Mouse (Mus musculus): ENCODE measurements around the gene Ttll7. TPM values are rescaled to one million over a fixed set of nuclear protein-coding genes. Genes with fewer than 3 reads are reported as not detected.

Ttll7 gene
- polyA plus RNA-seq, 1 experiment from 2014 or later: 8.7 TPM

DNA sequence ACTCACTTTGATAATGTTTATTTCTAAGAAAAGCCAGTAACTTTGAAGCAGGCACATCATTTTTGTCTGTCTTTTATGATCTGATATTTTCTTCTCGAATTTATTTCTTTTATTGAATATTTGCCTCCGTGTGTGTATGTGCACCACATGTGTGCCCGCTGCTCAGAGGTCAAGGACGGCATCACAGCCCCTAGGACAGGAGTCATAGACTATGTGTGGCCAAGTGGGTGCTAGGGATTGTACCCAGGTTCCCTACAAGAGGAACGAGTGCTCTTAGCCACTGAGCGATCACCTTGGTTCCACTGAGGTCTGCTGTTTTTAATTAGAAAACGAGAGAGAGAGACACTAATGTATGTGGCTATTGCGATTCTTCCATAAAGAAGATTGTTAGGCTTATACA, 94.5 kb downstream of the Ttll7 start:
- peaks cover 6% of the 10 kb centered on the region; the same call in 1 of the 2 replicates for H3K36me3 ChIP-seq
- no peak overlapping the region for H3K27ac ChIP-seq (replicated peaks)
- no peaks in the 10 kb centered on the region for H3K4me1 ChIP-seq (replicated peaks)
- no peak overlapping the region for H3K4me2 ChIP-seq
- H3K9me3 ChIP-seq: no peaks in the 10 kb centered on the region
- no peaks in the 10 kb centered on the region for H3K27me3 ChIP-seq
- ATAC-seq (ENCODE audit: low FRiP score, low read depth): no peak
- H3K9ac ChIP-seq: no peak overlapping the region
- 78% methylated on average over 8 of the region's 8 CpGs for WGBS
- H3K4me3 ChIP-seq: no peak overlapping the region

GRCm38 (mm10) chr3:146956792-146957191, 104.6 kb downstream of the Ttll7 start:
- Histone ChIP-seq H3K27ac (replicated peaks) (no peak overlapping the region), H3K9ac (no peak overlapping the region), H3K4me2 (no peak overlapping the region), H3K36me3 (no peaks in the 10 kb centered on the region), H3K9me3 (no peaks in the 10 kb centered on the region), H3K27me3 (no peaks in the 10 kb centered on the region), H3K4me3 (no peak overlapping the region), H3K4me1 (replicated peaks) (no peaks in the 10 kb centered on the region)
- no peak for ATAC-seq (ENCODE audit: low FRiP score, low read depth)
- 90% methylated on average over 8 of the region's 8 CpGs for WGBS

GRCm38 (mm10) chr3:146962838-146963237, 110.7 kb downstream of the Ttll7 start:
- Histone ChIP-seq H3K36me3 (peaks cover 15% of the 10 kb centered on the region; the same call in 1 of the 2 replicates), H3K27ac (replicated peaks) (no peak overlapping the region), H3K4me2 (no peak overlapping the region), H3K27me3 (no peaks in the 10 kb centered on the region), H3K4me3 (no peak overlapping the region), H3K9me3 (no peaks in the 10 kb centered on the region), H3K9ac (no peak overlapping the region), H3K4me1 (replicated peaks) (no peaks in the 10 kb centered on the region)
- ATAC-seq (ENCODE audit: low FRiP score, low read depth): no peak

GRCm38 (mm10) chr3:146964384-146964783, 112.2 kb downstream of the Ttll7 start:
- no peak for ATAC-seq (ENCODE audit: low FRiP score, low read depth)
- H3K4me1 ChIP-seq (replicated peaks): no peaks in the 10 kb centered on the region
- no peak overlapping the region for H3K4me3 ChIP-seq
- H3K4me2 ChIP-seq: no peak overlapping the region
- no peaks in the 10 kb centered on the region for H3K9me3 ChIP-seq
- 87% methylated on average over 3 of the region's 3 CpGs for WGBS
- H3K9ac ChIP-seq: no peak overlapping the region
- H3K27ac ChIP-seq (replicated peaks): no peak overlapping the region
- H3K36me3 ChIP-seq: peaks cover 15% of the 10 kb centered on the region; the same call in 1 of the 2 replicates
- no peaks in the 10 kb centered on the region for H3K27me3 ChIP-seq

DNA sequence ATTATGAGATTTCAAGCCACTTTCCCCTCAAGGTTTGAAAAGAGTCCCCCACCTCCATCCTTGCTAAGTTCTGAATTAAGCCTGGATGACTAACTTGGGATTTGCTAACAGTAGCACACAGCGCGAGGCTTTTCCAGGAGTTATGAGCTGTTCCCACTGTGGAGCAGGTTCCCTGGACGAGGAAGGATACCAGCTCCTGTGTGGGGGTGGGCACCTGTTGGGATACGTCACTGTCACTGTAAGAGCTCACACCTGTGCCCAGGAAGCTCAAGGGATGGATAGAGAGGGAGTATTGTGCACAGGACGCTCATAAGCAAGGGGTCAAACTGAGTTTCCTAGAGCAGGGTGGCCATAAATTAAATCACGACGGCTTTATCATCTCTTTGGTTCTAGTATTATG, 115.1 kb downstream of the Ttll7 start:
- Histone ChIP-seq H3K4me2 (no peak overlapping the region), H3K27ac (replicated peaks) (no peak overlapping the region), H3K4me1 (replicated peaks) (no peaks in the 10 kb centered on the region), H3K9ac (no peak overlapping the region), H3K36me3 (peaks cover 15% of the 10 kb centered on the region; the same call in 1 of the 2 replicates), H3K4me3 (no peak overlapping the region), H3K27me3 (no peaks in the 10 kb centered on the region), H3K9me3 (no peaks in the 10 kb centered on the region)
- 71% methylated on average over 7 of the region's 7 CpGs for WGBS
- no peak for ATAC-seq (ENCODE audit: low FRiP score, low read depth)

GRCm38 (mm10) chr3:146967834-146968233, 115.7 kb downstream of the Ttll7 start:
- H3K9ac ChIP-seq: no peak overlapping the region
- WGBS: 55% methylated on average over 4 of the region's 4 CpGs

GRCm38 (mm10) chr3:146978272-146978671, 126.1 kb downstream of the Ttll7 start:
- 47% methylated on average over 3 of the region's 3 CpGs for WGBS
- Histone ChIP-seq H3K36me3 (no peaks in the 10 kb centered on the region), H3K27ac (replicated peaks) (no peak overlapping the region), H3K4me3 (no peak overlapping the region), H3K27me3 (no peaks in the 10 kb centered on the region), H3K4me1 (replicated peaks) (no peaks in the 10 kb centered on the region), H3K9ac (no peak overlapping the region), H3K4me2 (no peak overlapping the region), H3K9me3 (no peaks in the 10 kb centered on the region)
- no peak for ATAC-seq (ENCODE audit: low FRiP score, low read depth)

More at GRCm38 (mm10) chr3:146967834-146968233, 115.7 kb downstream of the Ttll7 start:
- H3K4me1 ChIP-seq (replicated peaks): no peaks in the 10 kb centered on the region
- H3K4me2 ChIP-seq: no peak overlapping the region
- H3K4me3 ChIP-seq: no peak overlapping the region
- H3K9me3 ChIP-seq: no peaks in the 10 kb centered on the region
- no peak for ATAC-seq (ENCODE audit: low FRiP score, low read depth)
- H3K27ac ChIP-seq (replicated peaks): no peak overlapping the region
- no peaks in the 10 kb centered on the region for H3K27me3 ChIP-seq
- peaks cover 10% of the 10 kb centered on the region; the same call in 1 of the 2 replicates for H3K36me3 ChIP-seq

DNA sequence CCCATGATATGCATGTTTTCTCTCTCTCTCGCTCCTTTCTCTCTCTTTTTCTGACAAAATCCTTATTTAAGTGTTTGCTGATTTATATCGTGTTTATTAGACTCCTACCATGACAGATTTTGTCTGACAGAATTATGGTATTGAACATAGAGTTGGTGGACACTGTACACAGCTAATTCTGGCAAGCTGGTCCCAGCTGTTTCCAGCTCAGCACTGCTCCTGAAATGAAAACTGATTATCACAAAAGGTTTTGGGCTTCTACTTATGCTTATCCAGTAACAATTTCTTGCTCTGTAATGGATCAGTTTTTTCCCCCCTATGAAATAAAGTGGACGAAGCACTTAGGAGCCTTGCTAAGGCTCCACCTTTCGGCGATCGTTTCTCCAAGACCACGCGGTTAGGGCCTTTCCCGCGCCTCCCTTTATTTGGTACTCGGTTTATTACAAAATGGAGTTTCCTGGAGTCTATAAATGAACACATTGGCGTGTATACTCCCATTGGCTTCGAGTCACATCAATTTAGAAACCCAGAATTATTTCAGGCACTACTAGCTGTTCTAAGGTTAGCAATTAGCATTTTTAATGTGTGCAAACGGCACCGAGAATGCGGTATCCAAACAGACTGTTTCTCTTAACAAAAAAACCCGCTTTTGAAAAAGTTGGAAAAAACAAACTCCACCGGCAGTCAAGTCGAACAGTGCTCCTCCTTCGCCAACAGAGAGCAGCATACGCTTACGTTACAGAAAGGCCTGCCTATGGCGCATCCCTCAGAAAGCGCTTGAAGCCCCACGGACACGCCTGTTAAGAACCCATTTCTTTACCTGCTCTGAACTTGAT, 141.9 kb downstream of the Ttll7 start:
- H3K36me3 ChIP-seq: no peaks in the 10 kb centered on the region
- H3K9me3 ChIP-seq: no peaks in the 10 kb centered on the region
- no peaks in the 10 kb centered on the region for H3K27me3 ChIP-seq
- H3K4me3 ChIP-seq: no peak overlapping the region
- H3K4me1 ChIP-seq (replicated peaks): no peaks in the 10 kb centered on the region
- 38% methylated on average over 26 of the region's 26 CpGs for WGBS
- H3K4me2 ChIP-seq: peak overlapping the region; percentile 28
- H3K27ac ChIP-seq (replicated peaks): no peak overlapping the region
- no peak overlapping the region for H3K9ac ChIP-seq
- peak; percentile 81; the same call in 1 of the 2 replicates for ATAC-seq (ENCODE audit: low FRiP score, low read depth)

GRCm38 (mm10) chr3:146994670-146995415, 142.7 kb downstream of the Ttll7 start:
- Histone ChIP-seq H3K4me2 (peak overlapping the region; percentile 28), H3K27ac (replicated peaks) (no peak overlapping the region), H3K9ac (no peak overlapping the region)

GRCm38 (mm10) chr3:146999148-146999547, 147.0 kb downstream of the Ttll7 start:
- H3K36me3 ChIP-seq: no peaks in the 10 kb centered on the region
- no peak overlapping the region for H3K27ac ChIP-seq (replicated peaks)
- no peaks in the 10 kb centered on the region for H3K4me1 ChIP-seq (replicated peaks)
- ATAC-seq (ENCODE audit: low FRiP score, low read depth): no peak
- WGBS: 92% methylated on average over 2 of the region's 2 CpGs
- no peak overlapping the region for H3K9ac ChIP-seq
- H3K27me3 ChIP-seq: no peaks in the 10 kb centered on the region
- no peak overlapping the region for H3K4me2 ChIP-seq
- H3K9me3 ChIP-seq: no peaks in the 10 kb centered on the region
- H3K4me3 ChIP-seq: no peak overlapping the region

More at GRCm38 (mm10) chr3:146994670-146995415, 142.7 kb downstream of the Ttll7 start:
- H3K9me3 ChIP-seq: no peaks in the 10 kb centered on the region
- H3K4me3 ChIP-seq: no peak overlapping the region
- no peaks in the 10 kb centered on the region for H3K36me3 ChIP-seq
- H3K27me3 ChIP-seq: no peaks in the 10 kb centered on the region
- no peaks in the 10 kb centered on the region for H3K4me1 ChIP-seq (replicated peaks)
- ATAC-seq (ENCODE audit: low FRiP score, low read depth): no peak
- 66% methylated on average over 15 of the region's 15 CpGs for WGBS

DNA sequence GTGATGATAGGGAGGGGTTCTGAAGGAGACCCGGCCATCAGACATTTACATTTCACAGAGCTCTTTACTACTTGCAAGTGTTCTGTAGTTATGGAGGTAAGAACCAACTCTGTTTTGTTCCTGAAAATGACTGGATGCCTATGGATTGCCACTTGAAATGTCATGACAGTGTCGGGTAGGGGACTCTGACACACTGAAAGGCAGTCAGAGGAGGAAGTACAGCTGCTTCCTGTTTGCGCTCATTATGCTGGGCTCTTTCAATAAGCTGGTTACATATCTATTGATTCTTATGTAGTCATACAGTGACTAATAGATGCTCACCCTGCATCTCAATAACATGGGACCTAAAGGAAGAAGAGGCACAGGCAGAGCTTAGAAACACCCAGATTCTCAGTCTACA, 148.8 kb downstream of the Ttll7 start:
- Histone ChIP-seq H3K9me3 (no peaks in the 10 kb centered on the region), H3K4me3 (no peak overlapping the region), H3K4me2 (no peak overlapping the region), H3K36me3 (no peaks in the 10 kb centered on the region), H3K4me1 (replicated peaks) (no peaks in the 10 kb centered on the region), H3K27ac (replicated peaks) (no peak overlapping the region), H3K9ac (no peak overlapping the region), H3K27me3 (no peaks in the 10 kb centered on the region)
- ATAC-seq (ENCODE audit: low FRiP score, low read depth): no peak
- WGBS: 92% methylated on average over 3 of the region's 3 CpGs

GRCm38 (mm10) chr3:147001557-147001956, 149.4 kb downstream of the Ttll7 start:
- H3K4me1 ChIP-seq (replicated peaks): no peaks in the 10 kb centered on the region
- no peaks in the 10 kb centered on the region for H3K27me3 ChIP-seq
- H3K4me3 ChIP-seq: no peak overlapping the region
- no peaks in the 10 kb centered on the region for H3K9me3 ChIP-seq
- ATAC-seq (ENCODE audit: low FRiP score, low read depth): no peak
- no peak overlapping the region for H3K27ac ChIP-seq (replicated peaks)
- H3K36me3 ChIP-seq: no peaks in the 10 kb centered on the region
- no peak overlapping the region for H3K4me2 ChIP-seq
- 79% methylated on average over 3 of the region's 3 CpGs for WGBS
- H3K9ac ChIP-seq: no peak overlapping the region
